Comparison of ENCODE assay signal across 12 mouse cellular contexts in the genomic region with DNA sequence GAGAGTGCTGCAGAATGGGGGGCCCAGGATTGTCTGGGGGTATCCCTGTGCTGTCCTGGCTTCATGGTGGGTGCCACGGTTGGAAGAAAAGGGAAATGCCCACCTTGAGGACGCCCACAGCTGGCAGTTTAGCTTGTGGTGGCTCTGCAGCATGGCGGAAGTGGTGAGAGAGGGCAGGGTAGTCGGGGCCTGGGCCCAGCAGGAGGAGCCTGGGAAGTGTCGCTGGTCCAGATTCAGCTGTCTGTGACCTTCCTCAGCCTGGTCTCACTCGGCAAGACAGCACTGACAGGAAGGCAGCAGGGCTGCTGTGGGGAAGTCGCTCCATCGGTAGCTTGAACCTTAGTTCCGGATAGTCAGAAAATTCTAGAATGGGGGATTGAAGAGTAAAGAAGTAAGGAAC. TPM values are rescaled to one million over a fixed set of nuclear protein-coding genes. Genes with fewer than 3 reads are reported as not detected.
DNase-seq lines count a peak whose midpoint lies in the region; ATAC-seq and TF ChIP-seq lines count a peak whose summit lies in the region.
"Had no signal": no experiment of that assay in that cellular context is flagged by ENCODE, and none has a peak within 500 bp of the region (broad histone marks: within the 10 kb centered on the region; RNA-seq: fewer than 3 reads in every experiment).

No protein-coding gene starts in this region.

- no peak for TF ChIP-seq EP300 in liver, embryonic 14.5 days (IDR thresholded peaks at IDR 0.05; ENCODE audit: low read depth)

- TF ChIP-seq CTCF in liver, embryonic 14.5 days (IDR thresholded peaks at IDR 0.05; ENCODE audit: low read depth), result no peak
- no peak for TF ChIP-seq CTCF in bone marrow macrophage, adult 2 months (IDR thresholded peaks at IDR 0.05; ENCODE audit: low read depth, low read length)

- no peak overlapping the region for H3K4me3 ChIP-seq in liver, embryonic 14.5 days (ENCODE audit: insufficient read depth in 1 of 2, low read depth in 2 of 2, low read length in 2 of 2)
- no peak overlapping the region for H3K4me3 ChIP-seq in liver, embryonic 12.5 days
- H3K4me3 ChIP-seq in bone marrow macrophage, adult 2 months (ENCODE audit: insufficient read depth, low read length), result no peak overlapping the region
- no peak overlapping the region for H3K4me3 ChIP-seq in forebrain, embryonic 12.5 days (replicated peaks)
- H3K4me3 ChIP-seq: limb, embryonic 15.5 days; myocyte had no signal

- no peaks in the 10 kb centered on the region for H3K27me3 ChIP-seq in liver, embryonic 14.5 days (ENCODE audit: control insufficient read depth, insufficient read depth, low read length)
- H3K27me3 ChIP-seq in liver, embryonic 12.5 days (replicated peaks), result no peaks in the 10 kb centered on the region
- H3K27me3 ChIP-seq in forebrain, embryonic 12.5 days, result no peaks in the 10 kb centered on the region
- H3K27me3 ChIP-seq: limb, embryonic 15.5 days had no signal

- H3K9ac ChIP-seq in liver, embryonic 14.5 days (replicated peaks), result no peak overlapping the region
- H3K9ac ChIP-seq in liver, embryonic 12.5 days, result no peak overlapping the region
- no peak overlapping the region for H3K9ac ChIP-seq in forebrain, embryonic 12.5 days
- H3K9ac ChIP-seq: limb, embryonic 15.5 days had no signal

- peaks cover 0 to 12% of the 10 kb centered on the region in 2 experiments; a peak in 2 of 4 replicates for H3K4me1 ChIP-seq in liver, embryonic 14.5 days (replicated peaks; ENCODE audit: control insufficient read depth in 2 of 2, insufficient read depth in 2 of 2, low read length in 1 of 2)
- H3K4me1 ChIP-seq in liver, embryonic 12.5 days, result peaks cover 51% of the 10 kb centered on the region
- H3K4me1 ChIP-seq in bone marrow macrophage, adult 2 months (ENCODE audit: control insufficient read depth, insufficient read depth, low read length), result peaks cover 75% of the 10 kb centered on the region
- H3K4me1 ChIP-seq in forebrain, embryonic 12.5 days, result peaks cover 9% of the 10 kb centered on the region

- H3K36me3 ChIP-seq in liver, embryonic 14.5 days (replicated peaks; ENCODE audit: control insufficient read depth, insufficient read depth, low read depth), result peaks cover 11% of the 10 kb centered on the region
- peaks cover 87% of the 10 kb centered on the region for H3K36me3 ChIP-seq in liver, embryonic 12.5 days
- peaks cover 63% of the 10 kb centered on the region for H3K36me3 ChIP-seq in forebrain, embryonic 12.5 days (replicated peaks)

- 68% methylated on average over 9 of the region's 9 CpGs for WGBS in liver, embryonic 14.5 days (ENCODE audit: insufficient replicate concordance)
- 69% methylated on average over 9 of the region's 9 CpGs for WGBS in liver, embryonic 12.5 days (ENCODE audit: insufficient replicate concordance)
- WGBS in forebrain, embryonic 12.5 days, result 92% methylated on average over 9 of the region's 9 CpGs

- peak; percentile 15; the same call in 1 of the 2 replicates for ATAC-seq in liver, embryonic 14.5 days (ENCODE audit: insufficient read depth)
- ATAC-seq in liver, embryonic 12.5 days, result no peak
- peak; percentile 78 for ATAC-seq in neutrophil, adult 5-6 weeks (ENCODE audit: extremely low read depth, insufficient number of reproducible peaks, low FRiP score, poor library complexity, severe bottlenecking)
- ATAC-seq in forebrain, embryonic 12.5 days (ENCODE audit: low FRiP score), result no peak

- H3K9me3 ChIP-seq in liver, embryonic 14.5 days (ENCODE audit: control insufficient read depth, low read length), result no peaks in the 10 kb centered on the region
- no peaks in the 10 kb centered on the region for H3K9me3 ChIP-seq in liver, embryonic 12.5 days (replicated peaks)
- H3K9me3 ChIP-seq in forebrain, embryonic 12.5 days, result no peaks in the 10 kb centered on the region
- H3K9me3 ChIP-seq: limb, embryonic 15.5 days had no signal

- TF ChIP-seq POLR2A in bone marrow macrophage, adult 2 months (IDR thresholded peaks at IDR 0.05; ENCODE audit: borderline replicate concordance, low read depth, low read length), result no peak

- H3K27ac ChIP-seq in liver, embryonic 14.5 days, result no peak overlapping the region
- H3K27ac ChIP-seq in liver, embryonic 12.5 days, result no peak overlapping the region
- H3K27ac ChIP-seq in bone marrow macrophage, adult 2 months (ENCODE audit: insufficient read depth, low read depth, low read length), result peak overlapping the region; percentile 14; the same call in 1 of the 2 replicates
- no peak overlapping the region for H3K27ac ChIP-seq in forebrain, embryonic 12.5 days
- H3K27ac ChIP-seq: limb, embryonic 15.5 days had no signal

- no peak for DNase-seq in liver, embryonic 14.5 days (ENCODE audit: low read depth in 3 of 3, low spot score in 3 of 3)
- peak; percentile 42 for DNase-seq in T-cell, adult 2 months (ENCODE audit: low spot score)
- no peak for DNase-seq in retina, embryonic 14.5 days (ENCODE audit: low spot score)
- DNase-seq in layer of hippocampus, postnatal 36 days, result no peak
- DNase-seq: cerebellum, adult 2 months; kidney, adult 11 months had no signal

- no peak overlapping the region for H3K4me2 ChIP-seq in liver, embryonic 14.5 days (ENCODE audit: low read depth)
- no peak overlapping the region for H3K4me2 ChIP-seq in liver, embryonic 12.5 days
- no peak overlapping the region for H3K4me2 ChIP-seq in forebrain, embryonic 12.5 days
- H3K4me2 ChIP-seq: limb, embryonic 15.5 days had no signal

RNA-seq across cellular contexts. Expression of gene Pitpna, which starts 6.5 kb away (rescaled TPM):
- 18.1 and 25.5 TPM in 2 replicates for polyA plus RNA-seq in liver, embryonic 14.5 days (2012; rRNA removed)
- 32.3 and 35.4 TPM in 2 replicates for polyA plus RNA-seq in liver, embryonic 14.5 days (2014; fragmentation: Nextera tagmentation; extraction: Ambion mirVana)
- 65.7 and 69.3 TPM in 2 replicates for polyA plus RNA-seq in liver, embryonic 12.5 days (2016; fragmentation: Nextera tagmentation; extraction: Ambion mirVana)
- polyA plus RNA-seq in bone marrow macrophage, adult 2 months (2012; ENCODE audit: insufficient read depth, insufficient read length, missing spikeins), result 512 TPM in 2 replicates
- total RNA-seq in neutrophil, adult 5-6 weeks (2017), result 88.9 and 113 TPM in 2 replicates
- total RNA-seq in layer of hippocampus, postnatal 36 days (2021), result 100 to 1,000 TPM; 283 to 291 TPM
- polyA plus RNA-seq in forebrain, embryonic 12.5 days (2016; fragmentation: Nextera tagmentation; extraction: Ambion mirVana), result 95.5 and 96.1 TPM in 2 replicates

RNA-seq across cellular contexts. Expression of gene Inpp5k, which starts 36.4 kb away (rescaled TPM):
- 10.8 and 13.0 TPM in 2 replicates for polyA plus RNA-seq in liver, embryonic 14.5 days (2012; rRNA removed)
- polyA plus RNA-seq in liver, embryonic 14.5 days (2014; fragmentation: Nextera tagmentation; extraction: Ambion mirVana), result 16.3 and 17.0 TPM in 2 replicates
- 15.0 and 15.8 TPM in 2 replicates for polyA plus RNA-seq in liver, embryonic 12.5 days (2016; fragmentation: Nextera tagmentation; extraction: Ambion mirVana)
- 85.4 and 101 TPM in 2 replicates for polyA plus RNA-seq in bone marrow macrophage, adult 2 months (2012; ENCODE audit: insufficient read depth, insufficient read length, missing spikeins)
- 119 and 128 TPM in 2 replicates for total RNA-seq in neutrophil, adult 5-6 weeks (2017)
- 10 to 100 TPM; 46.3 to 47.0 TPM for total RNA-seq in layer of hippocampus, postnatal 36 days (2021)
- 21.5 and 25.4 TPM in 2 replicates for polyA plus RNA-seq in forebrain, embryonic 12.5 days (2016; fragmentation: Nextera tagmentation; extraction: Ambion mirVana)

RNA-seq across cellular contexts. Expression of gene Myo1c, which starts 55.9 kb away (rescaled TPM):
- 12.8 and 14.4 TPM in 2 replicates for polyA plus RNA-seq in liver, embryonic 14.5 days (2012; rRNA removed)
- polyA plus RNA-seq in liver, embryonic 14.5 days (2014; fragmentation: Nextera tagmentation; extraction: Ambion mirVana), result 12.6 and 16.3 TPM in 2 replicates
- polyA plus RNA-seq in liver, embryonic 12.5 days (2016; fragmentation: Nextera tagmentation; extraction: Ambion mirVana), result 34.6 and 35.5 TPM in 2 replicates
- polyA plus RNA-seq in bone marrow macrophage, adult 2 months (2012; ENCODE audit: insufficient read depth, insufficient read length, missing spikeins), result 77.3 and 90.4 TPM in 2 replicates
- total RNA-seq in neutrophil, adult 5-6 weeks (2017), result 153 and 163 TPM in 2 replicates
- total RNA-seq in layer of hippocampus, postnatal 36 days (2021), result 10 to 100 TPM; 13.4 to 17.1 TPM
- polyA plus RNA-seq in forebrain, embryonic 12.5 days (2016; fragmentation: Nextera tagmentation; extraction: Ambion mirVana), result 12.1 and 13.9 TPM in 2 replicates

Comparison
In these comparisons a context has a peak if more than half of its experiments do, and no peak if none do; other contexts are left out.
1. ATAC-seq: peak in liver, embryonic 14.5 days (single experiment) and neutrophil, adult 5-6 weeks (single experiment); none in liver, embryonic 12.5 days (single experiment) and forebrain, embryonic 12.5 days (single experiment).